Mouse (Mus musculus) neural tube, embryonic 12.5 days (tissue): ENCODE results near the gene Prkn. TPM values are rescaled to one million over a fixed set of nuclear protein-coding genes. Genes with fewer than 3 reads are reported as not detected.

Source experiments
- ATAC-seq: fragments of 200-750 bp; cut with Nextera tagmentation; 2 replicates; pipeline ENCODE4 v1.8.0; 2017; ENCODE audit warnings: low read depth, mild to moderate bottlenecking, moderate TSS enrichment, moderate library complexity; ENCODE audit not compliant: low FRiP score
- H3K27ac ChIP-seq: fragments of 300-500 bp; sonication (generic); 2 replicates; pipeline ENCODE4 v1.5.1; 2016
- H3K27me3 ChIP-seq: fragments of 300-500 bp; sonication (generic); replicated peaks from 2 replicates; pipeline ENCODE4 v1.6.1; 2016; ENCODE audit warnings: mild to moderate bottlenecking
- H3K36me3 ChIP-seq: fragments of 300-500 bp; sonication (generic); 2 replicates; pipeline ENCODE4 v1.6.1; 2016; ENCODE audit warnings: mild to moderate bottlenecking
- H3K4me1 ChIP-seq: fragments of 300-500 bp; sonication (generic); 2 replicates; pipeline ENCODE4 v1.6.1; 2016
- H3K4me2 ChIP-seq: fragments of 300-500 bp; sonication (generic); replicated peaks from 2 replicates; pipeline ENCODE4 v1.6.1; 2016; ENCODE audit warnings: mild to moderate bottlenecking
- H3K4me3 ChIP-seq: fragments of 300-500 bp; sonication (generic); 2 replicates; pipeline ENCODE4 v1.5.1; 2016
- H3K9ac ChIP-seq: fragments of 300-500 bp; sonication (generic); 2 replicates; pipeline ENCODE4 v1.6.1; 2016; ENCODE audit warnings: mild to moderate bottlenecking
- H3K9me3 ChIP-seq: fragments of 300-500 bp; sonication (generic); 2 replicates; pipeline ENCODE4 v1.6.1; 2016; ENCODE audit warnings: mild to moderate bottlenecking
- WGBS: fragments of 180-500 bp; shearing (Covaris S2); methylation state at CpG from one replicate; pipeline ENCODE4 v1.1.7; 2016; 5-methylcytosine and 5-hydroxymethylcytosine counted together
- polyA plus RNA-seq: library from polyadenylated mRNA; unstranded; fragments of >200 nt; fragmentation: Nextera tagmentation; extraction: Ambion mirVana; gene quantifications from 2 replicates; pipeline ENCODE4 v1.2.1, GENCODE M21; 2016

Prkn gene
- polyA plus RNA-seq, 1 experiment from 2014 or later: 2.0 TPM

- Histone ChIP-seq H3K9ac (no peak overlapping the region), H3K4me1 (no peaks in the 10 kb centered on the region), H3K27ac (no peak overlapping the region), H3K27me3 (no peaks in the 10 kb centered on the region), H3K9me3 (no peaks in the 10 kb centered on the region), H3K4me3 (no peak overlapping the region), H3K36me3 (no peaks in the 10 kb centered on the region), H3K4me2 (no peak overlapping the region)
- no peak for ATAC-seq
- 82% methylated on average over 5 of the region's 5 CpGs for WGBS
Measured at GRCm38 (mm10) chr17:12040546-12040945, 1200.4 kb downstream of the Prkn start.

- no peak overlapping the region for H3K9ac ChIP-seq
- H3K27me3 ChIP-seq: no peaks in the 10 kb centered on the region
- no peak for ATAC-seq
- no peaks in the 10 kb centered on the region for H3K36me3 ChIP-seq
- H3K9me3 ChIP-seq: no peaks in the 10 kb centered on the region
- H3K4me3 ChIP-seq: no peak overlapping the region
- H3K4me1 ChIP-seq: no peaks in the 10 kb centered on the region
- WGBS: 91% methylated on average over 5 of the region's 5 CpGs
- H3K27ac ChIP-seq: no peak overlapping the region
- no peak overlapping the region for H3K4me2 ChIP-seq
Measured at GRCm38 (mm10) chr17:12041091-12041655, 1201.0 kb downstream of the Prkn start.

- no peak overlapping the region for H3K9ac ChIP-seq
- WGBS: 77% methylated on average over 14 of the region's 14 CpGs
- no peaks in the 10 kb centered on the region for H3K27me3 ChIP-seq
- H3K4me2 ChIP-seq: no peak overlapping the region
- H3K9me3 ChIP-seq: no peaks in the 10 kb centered on the region
- ATAC-seq: no peak
- H3K4me3 ChIP-seq: no peak overlapping the region
- H3K27ac ChIP-seq: no peak overlapping the region
- H3K36me3 ChIP-seq: no peaks in the 10 kb centered on the region
- no peaks in the 10 kb centered on the region for H3K4me1 ChIP-seq
Measured at GRCm38 (mm10) chr17:12042561-12043256, 1202.5 kb downstream of the Prkn start.

GRCm38 (mm10) chr17:12044222-12044621 lies 1204.0 kb downstream of the Prkn start:
- WGBS: 68% methylated on average over 8 of the region's 8 CpGs
- Histone ChIP-seq H3K9ac (no peak overlapping the region), H3K4me1 (no peaks in the 10 kb centered on the region)

GRCm38 (mm10) chr17:12045861-12046273 lies 1205.7 kb downstream of the Prkn start:
- Histone ChIP-seq H3K27me3 (no peaks in the 10 kb centered on the region), H3K9ac (no peak overlapping the region), H3K27ac (no peak overlapping the region), H3K9me3 (no peaks in the 10 kb centered on the region), H3K4me2 (no peak overlapping the region), H3K36me3 (no peaks in the 10 kb centered on the region), H3K4me3 (no peak overlapping the region), H3K4me1 (no peaks in the 10 kb centered on the region)
- no peak for ATAC-seq
- 49% methylated on average over 5 of the region's 5 CpGs for WGBS

More at GRCm38 (mm10) chr17:12044222-12044621, 1204.0 kb downstream of the Prkn start:
- Histone ChIP-seq H3K4me2 (no peak overlapping the region), H3K36me3 (no peaks in the 10 kb centered on the region), H3K4me3 (no peak overlapping the region), H3K9me3 (no peaks in the 10 kb centered on the region), H3K27me3 (no peaks in the 10 kb centered on the region), H3K27ac (no peak overlapping the region)
- no peak for ATAC-seq

- Histone ChIP-seq H3K4me2 (no peak overlapping the region), H3K9ac (no peak overlapping the region), H3K9me3 (no peaks in the 10 kb centered on the region), H3K36me3 (no peaks in the 10 kb centered on the region), H3K4me3 (no peak overlapping the region), H3K27ac (no peak overlapping the region), H3K27me3 (no peaks in the 10 kb centered on the region), H3K4me1 (no peaks in the 10 kb centered on the region)
- 65% methylated on average over 7 of the region's 7 CpGs for WGBS
- no peak for ATAC-seq
Measured at GRCm38 (mm10) chr17:12047032-12047431, 1206.8 kb downstream of the Prkn start.

GRCm38 (mm10) chr17:12047523-12047922 lies 1207.3 kb downstream of the Prkn start:
- WGBS: 17% methylated on average over 6 of the region's 6 CpGs
- Histone ChIP-seq H3K27me3 (no peaks in the 10 kb centered on the region), H3K4me1 (no peaks in the 10 kb centered on the region), H3K4me2 (no peak overlapping the region), H3K27ac (no peak overlapping the region), H3K9me3 (no peaks in the 10 kb centered on the region), H3K36me3 (no peaks in the 10 kb centered on the region), H3K9ac (no peak overlapping the region), H3K4me3 (no peak overlapping the region)
- ATAC-seq: no peak

GRCm38 (mm10) chr17:12048695-12049490 lies 1208.7 kb downstream of the Prkn start:
- Histone ChIP-seq H3K27ac (no peak overlapping the region), H3K4me3 (no peak overlapping the region), H3K9ac (no peak overlapping the region), H3K27me3 (no peaks in the 10 kb centered on the region), H3K4me2 (no peak overlapping the region), H3K4me1 (no peaks in the 10 kb centered on the region), H3K36me3 (no peaks in the 10 kb centered on the region), H3K9me3 (no peaks in the 10 kb centered on the region)
- no peak for ATAC-seq
- 84% methylated on average over 9 of the region's 9 CpGs for WGBS

GRCm38 (mm10) chr17:12050261-12050660 lies 1210.1 kb downstream of the Prkn start:
- Histone ChIP-seq H3K4me3 (no peak overlapping the region), H3K27me3 (no peaks in the 10 kb centered on the region), H3K4me1 (no peaks in the 10 kb centered on the region), H3K4me2 (no peak overlapping the region), H3K36me3 (no peaks in the 10 kb centered on the region), H3K9ac (no peak overlapping the region), H3K27ac (no peak overlapping the region), H3K9me3 (no peaks in the 10 kb centered on the region)
- no peak for ATAC-seq
- whole genome bisulfite sequencing: 90% methylated on average over 5 of the region's 5 CpGs

- Histone ChIP-seq H3K9me3 (no peaks in the 10 kb centered on the region), H3K36me3 (no peaks in the 10 kb centered on the region), H3K9ac (no peak overlapping the region), H3K4me1 (no peaks in the 10 kb centered on the region), H3K27ac (no peak overlapping the region), H3K4me3 (no peak overlapping the region), H3K27me3 (no peaks in the 10 kb centered on the region), H3K4me2 (no peak overlapping the region)
- WGBS: 83% methylated on average over 3 of the region's 3 CpGs
- ATAC-seq: no peak
Measured at GRCm38 (mm10) chr17:12051031-12051430, 1210.8 kb downstream of the Prkn start.

GRCm38 (mm10) chr17:12052651-12053050 lies 1212.5 kb downstream of the Prkn start:
- H3K4me3 ChIP-seq: no peak overlapping the region
- H3K27me3 ChIP-seq: no peaks in the 10 kb centered on the region
- no peak overlapping the region for H3K27ac ChIP-seq
- no peak overlapping the region for H3K4me2 ChIP-seq
- H3K4me1 ChIP-seq: no peaks in the 10 kb centered on the region
- WGBS: 90% methylated on average over 12 of the region's 12 CpGs
- H3K36me3 ChIP-seq: no peaks in the 10 kb centered on the region
- no peak for ATAC-seq
- H3K9ac ChIP-seq: no peak overlapping the region
- H3K9me3 ChIP-seq: no peaks in the 10 kb centered on the region

GRCm38 (mm10) chr17:12059041-12059440 lies 1218.9 kb downstream of the Prkn start:
- no peak overlapping the region for H3K4me3 ChIP-seq

More at GRCm38 (mm10) chr17:12059041-12059440, 1218.9 kb downstream of the Prkn start:
- Histone ChIP-seq H3K27ac (no peak overlapping the region), H3K9ac (no peak overlapping the region), H3K4me1 (no peaks in the 10 kb centered on the region), H3K9me3 (no peaks in the 10 kb centered on the region), H3K4me2 (no peak overlapping the region), H3K36me3 (no peaks in the 10 kb centered on the region), H3K27me3 (no peaks in the 10 kb centered on the region)
- 94% methylated on average over 6 of the region's 6 CpGs for WGBS
- ATAC-seq: no peak
